Mouse (Mus musculus): ENCODE results near the gene Cpt1a. TPM values are rescaled to one million over a fixed set of nuclear protein-coding genes. Genes with fewer than 3 reads are reported as not detected.

Gene Cpt1a
- 16.1 and 19.3 TPM in 2 replicates for polyA plus RNA-seq (2015; fragmentation: Nextera tagmentation; extraction: Ambion mirVana)

DNA sequence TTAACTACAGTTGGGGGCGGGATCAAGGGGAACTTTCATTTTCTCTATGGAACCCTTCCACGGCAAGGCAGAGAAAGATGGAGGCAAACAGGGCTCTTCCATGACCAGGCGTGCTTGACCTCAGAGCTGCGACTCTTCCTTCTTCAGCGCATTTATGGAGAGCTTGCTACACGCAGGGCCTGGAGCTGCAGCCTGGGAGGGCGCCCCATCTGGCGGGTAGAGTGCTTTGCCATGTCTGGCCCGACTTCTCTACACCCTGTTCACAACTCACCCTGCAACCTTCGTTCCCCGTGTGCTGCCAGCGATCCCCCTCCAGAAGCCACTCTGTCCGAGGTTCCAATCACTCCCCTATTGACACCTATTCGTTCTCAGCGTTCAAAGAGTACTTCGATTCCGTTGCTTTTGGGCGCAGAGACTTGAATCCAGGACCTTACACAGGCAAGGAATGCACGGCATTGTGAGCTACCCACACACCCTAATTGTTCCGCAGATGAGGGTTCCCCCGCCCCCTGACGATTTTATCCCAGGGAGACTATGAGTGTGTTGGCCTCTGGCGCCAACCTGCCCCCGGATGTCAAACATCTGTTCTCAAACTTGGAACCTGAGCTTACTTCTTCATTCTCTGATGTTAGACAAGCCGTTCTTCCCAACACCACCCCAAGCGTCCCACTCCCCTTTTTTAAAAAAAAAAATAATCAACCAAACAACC, at the start of gene Cpt1a:
Cpt1a (plus strand) TSS at position 74 of the 709 bp plus-strand sequence.
- Histone ChIP-seq H3K27me3 (peaks cover 64% of the 10 kb centered on the region), H3K36me3 (no peaks in the 10 kb centered on the region), H3K27ac (replicated peaks) (no peak within 1 kb of the TSS), H3K9ac (peak within 1 kb of the TSS; percentile 73), H3K4me3 (peak within 1 kb of the TSS; percentile 51), H3K4me2 (peak within 1 kb of the TSS; percentile 82), H3K4me1 (replicated peaks) (peaks cover 50% of the 10 kb centered on the region), H3K9me3 (no peaks in the 10 kb centered on the region)
- no peak for ATAC-seq (ENCODE audit: low read depth)
- WGBS, result 5% methylated on average over 26 of the region's 26 CpGs

- H3K4me2 ChIP-seq, result no peak overlapping the region
- H3K27ac ChIP-seq (replicated peaks), result no peak overlapping the region
- H3K4me1 ChIP-seq (replicated peaks), result no peaks in the 10 kb centered on the region
- WGBS, result 94% methylated on average over 9 of the region's 9 CpGs
- ATAC-seq (ENCODE audit: low read depth), result no peak
- no peak overlapping the region for H3K4me3 ChIP-seq
- H3K9ac ChIP-seq, result no peak overlapping the region
- peaks cover 100% of the 10 kb centered on the region for H3K36me3 ChIP-seq
- no peaks in the 10 kb centered on the region for H3K9me3 ChIP-seq
- no peaks in the 10 kb centered on the region for H3K27me3 ChIP-seq
These were observed 48.8 kb upstream of the Cpt1a start for GRCm38 (mm10) chr19:3273331-3273730.

DNA sequence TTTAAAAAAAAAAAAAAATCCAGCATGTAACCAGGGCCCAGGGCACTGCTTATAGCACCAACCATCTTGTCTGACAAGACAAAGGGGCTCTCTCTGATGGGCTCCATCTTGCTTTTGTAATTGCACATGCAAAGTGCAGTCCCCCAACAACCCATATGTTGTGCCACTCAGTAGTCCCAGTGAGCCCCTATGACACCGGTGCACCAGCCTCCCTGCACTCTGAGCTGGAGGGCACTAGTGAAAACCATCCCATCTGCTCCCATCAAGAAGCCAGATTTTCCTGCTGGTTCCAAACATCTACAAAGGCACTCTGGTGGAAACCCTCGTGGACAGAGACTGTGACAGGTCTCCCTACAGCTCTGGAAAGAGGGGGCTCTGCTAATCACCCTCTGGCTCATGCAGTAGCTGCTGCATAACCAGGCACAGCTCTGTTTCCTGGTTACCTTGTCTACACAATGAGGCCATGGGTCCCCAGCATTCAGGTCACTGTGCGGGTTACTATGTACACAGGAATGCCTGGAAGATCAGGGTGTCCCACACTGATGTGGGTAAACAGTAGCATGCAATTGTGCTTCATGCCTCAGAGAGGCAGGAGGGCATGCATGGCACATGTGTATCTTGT, 46.3 kb upstream of the Cpt1a start:
- Histone ChIP-seq H3K4me1 (replicated peaks) (peaks cover 3% of the 10 kb centered on the region; the same call in 1 of the 2 replicates), H3K9ac (no peak overlapping the region), H3K9me3 (no peaks in the 10 kb centered on the region), H3K4me3 (no peak overlapping the region), H3K27me3 (no peaks in the 10 kb centered on the region), H3K4me2 (no peak overlapping the region), H3K27ac (replicated peaks) (no peak overlapping the region), H3K36me3 (peaks cover 93% of the 10 kb centered on the region)
- WGBS, result 84% methylated on average over 3 of the region's 3 CpGs
- no peak for ATAC-seq (ENCODE audit: low read depth)

DNA sequence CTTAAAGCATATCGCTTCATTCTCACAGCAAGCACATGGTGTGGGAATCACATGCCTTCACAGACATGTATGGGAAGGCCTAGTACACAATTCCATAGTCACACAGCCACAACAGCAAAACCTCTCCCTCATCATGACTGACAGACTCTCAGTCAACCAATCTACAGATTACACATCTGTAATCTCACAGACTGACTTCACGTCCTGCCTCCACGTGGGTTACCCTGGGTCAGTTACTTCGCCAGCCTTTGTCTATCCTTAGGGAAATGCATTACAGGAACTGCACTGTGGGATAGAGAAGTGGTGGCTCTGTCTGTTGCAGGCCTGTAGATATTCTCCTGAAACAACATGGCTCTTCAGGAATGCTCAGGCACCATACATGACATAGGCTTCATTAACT, 40.2 kb upstream of the Cpt1a start:
- WGBS, result 75% methylated on average over 4 of the region's 4 CpGs
- no peaks in the 10 kb centered on the region for H3K9me3 ChIP-seq
- no peak for ATAC-seq (ENCODE audit: low read depth)

DNA sequence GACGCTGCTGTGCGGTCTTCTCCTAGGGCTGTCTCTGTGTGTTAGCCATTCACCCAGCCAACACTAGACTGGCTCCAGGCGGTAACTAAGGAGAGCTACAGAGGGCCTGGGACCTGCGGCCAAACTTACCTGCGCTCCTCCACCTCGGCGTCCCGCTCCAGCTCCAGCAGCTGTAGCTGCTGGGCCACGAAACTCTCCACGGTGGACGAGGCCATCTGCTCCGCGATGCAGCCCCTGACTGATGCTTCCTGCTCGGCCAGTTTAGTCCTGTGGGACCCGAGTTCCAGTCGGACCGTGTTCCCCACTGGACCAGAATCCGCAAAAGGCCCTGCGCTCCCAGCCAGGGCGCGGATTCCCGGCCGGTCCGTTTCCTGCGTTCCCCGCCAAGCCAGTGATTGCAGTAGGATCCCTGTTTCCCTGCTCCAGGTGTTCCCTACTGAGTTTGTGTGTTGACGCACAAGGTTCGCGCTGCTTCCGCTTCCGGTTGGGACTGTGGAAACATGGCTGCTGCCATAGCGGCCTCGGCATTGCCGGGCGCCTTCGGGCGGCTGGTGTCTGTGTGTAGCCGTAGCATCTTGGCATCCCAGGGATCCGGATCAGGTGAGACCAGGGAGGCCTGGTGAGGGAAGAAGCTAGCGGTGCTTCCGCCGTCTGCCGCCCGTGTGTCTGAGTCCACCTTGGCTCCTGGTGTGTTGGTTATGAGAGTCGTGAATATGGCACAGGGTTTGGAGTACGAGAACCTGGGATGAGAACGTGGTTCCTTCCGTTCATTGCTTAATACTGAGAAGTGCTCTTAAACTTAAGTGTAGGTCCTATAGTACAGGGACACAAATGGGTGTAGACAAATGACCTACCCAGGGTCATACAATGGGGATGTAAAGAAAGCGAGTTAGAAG, 39.3 kb upstream of the Cpt1a start, which contains the start of the genes Mrpl21 and Ighmbp2:
Mrpl21 (plus strand) TSS at position 330 of the 896 bp plus-strand sequence.
Ighmbp2 (minus strand) TSS at position 446 of the 896 bp plus-strand sequence.
- no peaks in the 10 kb centered on the region for H3K9me3 ChIP-seq
- peak within 1 kb of the TSS; percentile 59 for H3K27ac ChIP-seq (replicated peaks)
- peaks cover 28% of the 10 kb centered on the region for H3K4me1 ChIP-seq (replicated peaks)
- H3K4me3 ChIP-seq, result peak within 1 kb of the TSS; percentile 84
- H3K27me3 ChIP-seq, result no peaks in the 10 kb centered on the region
- peak within 1 kb of the TSS; percentile 89 for H3K9ac ChIP-seq
- peak within 1 kb of the TSS; percentile 82 for H3K4me2 ChIP-seq
- peaks cover 60% of the 10 kb centered on the region for H3K36me3 ChIP-seq
- WGBS, result under 1% methylated on average over 49 of the region's 49 CpGs
- ATAC-seq (ENCODE audit: low read depth), result peak; percentile 93

More for the DNA sequence above, 40.2 kb upstream of the Cpt1a start:
- Histone ChIP-seq H3K4me1 (replicated peaks) (peaks cover 28% of the 10 kb centered on the region), H3K4me3 (peak overlapping the region; percentile 84), H3K36me3 (peaks cover 60% of the 10 kb centered on the region), H3K4me2 (peak overlapping the region; percentile 82), H3K27me3 (no peaks in the 10 kb centered on the region), H3K27ac (replicated peaks) (no peak overlapping the region), H3K9ac (peak overlapping the region; percentile 89)

- Histone ChIP-seq H3K27ac (replicated peaks) (no peak overlapping the region), H3K27me3 (no peaks in the 10 kb centered on the region), H3K4me3 (no peak overlapping the region), H3K4me1 (replicated peaks) (peaks cover 3% of the 10 kb centered on the region), H3K4me2 (no peak overlapping the region), H3K36me3 (peaks cover 80% of the 10 kb centered on the region), H3K9me3 (no peaks in the 10 kb centered on the region), H3K9ac (no peak overlapping the region)
- 93% methylated on average over 1 of the region's 1 CpGs for WGBS
- ATAC-seq (ENCODE audit: low read depth), result no peak
These were observed 33.1 kb upstream of the Cpt1a start for GRCm38 (mm10) chr19:3289006-3289405.

GRCm38 (mm10) chr19:3292028-3292427, 30.1 kb upstream of the Cpt1a start:
- H3K4me2 ChIP-seq, result no peak overlapping the region
- H3K4me3 ChIP-seq, result no peak overlapping the region
- H3K27me3 ChIP-seq, result no peaks in the 10 kb centered on the region
- H3K27ac ChIP-seq (replicated peaks), result no peak overlapping the region
- 82% methylated on average over 2 of the region's 2 CpGs for WGBS
- peak; percentile 83 for ATAC-seq (ENCODE audit: low read depth)
- H3K36me3 ChIP-seq, result peaks cover 57% of the 10 kb centered on the region
- H3K9me3 ChIP-seq, result no peaks in the 10 kb centered on the region
- no peaks in the 10 kb centered on the region for H3K4me1 ChIP-seq (replicated peaks)
- no peak overlapping the region for H3K9ac ChIP-seq

DNA sequence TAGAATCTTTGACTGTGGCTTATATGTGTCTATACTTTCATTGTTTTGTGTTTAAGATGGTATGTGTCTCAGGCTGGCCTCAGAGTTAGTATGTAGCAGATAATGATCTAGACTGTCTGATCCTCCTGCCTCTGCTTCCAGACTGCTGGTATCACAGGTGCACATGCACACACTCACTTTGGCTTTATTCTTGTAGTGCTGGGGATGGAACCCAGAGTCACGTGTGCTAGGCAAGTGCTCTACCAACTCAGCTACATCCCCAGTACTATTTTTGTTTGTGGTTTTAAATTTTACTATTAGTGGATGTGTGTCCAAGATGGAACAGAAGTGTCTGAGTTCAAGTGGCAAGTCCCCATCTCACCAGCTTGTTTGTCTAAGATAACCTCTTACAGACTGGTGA, 29.1 kb upstream of the Cpt1a start:
- Histone ChIP-seq H3K27ac (replicated peaks) (no peak overlapping the region), H3K9ac (no peak overlapping the region), H3K36me3 (peaks cover 47% of the 10 kb centered on the region), H3K4me1 (replicated peaks) (no peaks in the 10 kb centered on the region), H3K9me3 (no peaks in the 10 kb centered on the region), H3K4me2 (no peak overlapping the region), H3K27me3 (no peaks in the 10 kb centered on the region), H3K4me3 (no peak overlapping the region)
- ATAC-seq (ENCODE audit: low read depth), result no peak
- 97% methylated on average over 1 of the region's 1 CpGs for WGBS

GRCm38 (mm10) chr19:3295245-3295644, 26.9 kb upstream of the Cpt1a start:
- Histone ChIP-seq H3K4me1 (replicated peaks) (no peaks in the 10 kb centered on the region), H3K4me3 (no peak overlapping the region)

DNA sequence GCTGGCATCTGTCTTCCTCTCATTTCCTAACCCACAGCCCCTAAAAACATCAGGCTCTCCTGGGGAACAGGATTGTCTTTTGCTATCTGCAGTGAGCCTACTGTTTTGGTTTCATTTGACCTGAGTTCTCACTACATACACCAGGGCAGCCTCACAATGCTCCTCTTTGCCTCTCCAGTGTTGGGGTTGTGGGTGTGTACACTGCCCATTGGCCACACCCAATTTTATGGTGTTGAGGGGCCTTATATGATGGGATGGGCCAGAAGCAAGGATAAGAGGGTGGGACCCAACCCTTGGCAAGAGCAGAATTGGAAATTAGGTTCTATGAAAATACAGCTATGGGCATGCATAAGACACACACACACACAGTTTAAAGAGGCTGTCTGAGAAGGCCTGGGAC, 25.1 kb upstream of the Cpt1a start:
- H3K36me3 ChIP-seq, result peaks cover 8% of the 10 kb centered on the region
- no peak overlapping the region for H3K27ac ChIP-seq (replicated peaks)
- no peak overlapping the region for H3K4me3 ChIP-seq
- ATAC-seq (ENCODE audit: low read depth), result no peak
- H3K9ac ChIP-seq, result no peak overlapping the region
- H3K27me3 ChIP-seq, result no peaks in the 10 kb centered on the region
- H3K9me3 ChIP-seq, result no peaks in the 10 kb centered on the region
- no peaks in the 10 kb centered on the region for H3K4me1 ChIP-seq (replicated peaks)
- H3K4me2 ChIP-seq, result no peak overlapping the region

More at GRCm38 (mm10) chr19:3295245-3295644, 26.9 kb upstream of the Cpt1a start:
- Histone ChIP-seq H3K9me3 (no peaks in the 10 kb centered on the region), H3K9ac (no peak overlapping the region), H3K36me3 (peaks cover 25% of the 10 kb centered on the region), H3K27me3 (no peaks in the 10 kb centered on the region), H3K27ac (replicated peaks) (no peak overlapping the region), H3K4me2 (no peak overlapping the region)
- 89% methylated on average over 6 of the region's 6 CpGs for WGBS
- no peak for ATAC-seq (ENCODE audit: low read depth)

DNA sequence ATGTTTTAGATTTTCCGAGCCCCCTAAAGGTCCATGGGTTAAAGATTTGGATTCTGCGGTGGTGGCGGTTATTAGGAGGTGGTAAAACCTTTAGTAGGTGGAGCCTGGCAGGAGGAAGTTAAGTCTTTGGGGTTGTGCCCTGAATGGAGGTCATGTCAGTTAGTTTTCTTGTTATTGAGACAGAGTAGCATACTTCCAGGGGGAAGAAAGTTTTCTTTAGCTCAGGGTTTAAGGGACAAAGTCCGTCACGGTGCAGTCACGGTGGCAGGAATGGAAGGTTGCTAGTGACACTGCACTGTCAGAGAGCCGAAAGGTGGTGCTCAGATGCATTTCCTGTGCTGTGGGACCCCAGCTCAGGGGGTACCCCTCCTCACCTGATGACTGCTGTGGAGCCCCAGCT, 24.4 kb upstream of the Cpt1a start:
- Histone ChIP-seq H3K4me1 (replicated peaks) (no peaks in the 10 kb centered on the region), H3K4me2 (no peak overlapping the region), H3K9me3 (no peaks in the 10 kb centered on the region), H3K9ac (no peak overlapping the region), H3K4me3 (no peak overlapping the region), H3K27me3 (no peaks in the 10 kb centered on the region), H3K27ac (replicated peaks) (no peak overlapping the region), H3K36me3 (peaks cover 5% of the 10 kb centered on the region)
- WGBS, result 84% methylated on average over 7 of the region's 7 CpGs
- no peak for ATAC-seq (ENCODE audit: low read depth)

- no peak overlapping the region for H3K4me2 ChIP-seq
- H3K27ac ChIP-seq (replicated peaks), result no peak overlapping the region
- H3K4me3 ChIP-seq, result no peak overlapping the region
- H3K36me3 ChIP-seq, result no peaks in the 10 kb centered on the region
- H3K9ac ChIP-seq, result no peak overlapping the region
- ATAC-seq (ENCODE audit: low read depth), result no peak
- H3K27me3 ChIP-seq, result no peaks in the 10 kb centered on the region; the same call in 1 of the 2 replicates
- no peaks in the 10 kb centered on the region for H3K4me1 ChIP-seq (replicated peaks)
- H3K9me3 ChIP-seq, result no peaks in the 10 kb centered on the region
- 87% methylated on average over 4 of the region's 4 CpGs for WGBS
These were observed 18.1 kb upstream of the Cpt1a start for GRCm38 (mm10) chr19:3304017-3304416.
